In the genomic region with DNA sequence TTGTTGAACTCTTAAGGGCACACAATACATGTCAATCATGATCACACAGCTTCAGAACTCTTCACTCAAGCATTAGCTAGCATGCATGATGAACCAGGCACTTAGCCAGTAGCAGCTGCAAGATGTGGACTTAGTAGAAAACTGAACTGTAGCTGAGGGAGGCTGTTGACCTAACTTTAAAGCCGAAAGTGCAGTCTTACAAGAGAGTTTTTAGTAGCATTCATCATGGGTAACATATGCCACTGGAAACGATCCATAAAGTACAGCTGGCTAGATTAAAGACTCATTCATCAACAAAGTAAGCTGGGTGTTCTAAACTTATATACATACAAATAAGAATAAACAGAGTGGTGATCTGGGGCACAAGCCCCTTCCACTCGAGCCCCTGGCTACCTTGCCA, we compare ENCODE assay signal across 21 mouse cellular contexts.
DNase-seq lines count a peak whose midpoint lies in the region; ATAC-seq and TF ChIP-seq lines count a peak whose summit lies in the region.
"Had no signal": no experiment of that assay in that cellular context is flagged by ENCODE, and none has a peak within 500 bp of the region (broad histone marks: within the 10 kb centered on the region; RNA-seq: fewer than 3 reads in every experiment).

No protein-coding gene starts in this region.

- no peak for TF ChIP-seq CTCF in hindbrain, postnatal 0 days (IDR thresholded peaks at IDR 0.05; ENCODE audit: low read depth)

- H3K27ac ChIP-seq in hindbrain, postnatal 0 days: no peak overlapping the region
- no peak overlapping the region for H3K27ac ChIP-seq in hindbrain, embryonic 12.5 days
- H3K27ac ChIP-seq: hindbrain, embryonic 10.5 days; liver, embryonic 13.5 days; lung, embryonic 15.5 days; midbrain, embryonic 13.5 days; neural tube, embryonic 12.5 days had no signal

- peak; percentile 13 for DNase-seq in hindbrain, postnatal 0 days (ENCODE audit: low spot score)
- DNase-seq in left cerebral cortex, adult 11 months (ENCODE audit: low spot score): peak; percentile 7
- DNase-seq in left cerebral cortex, postnatal 4 days: no peak
- DNase-seq in 3T3-L1 (ENCODE audit: low read depth, low spot score) (peak; percentile 5), ZHBTc4 (ENCODE audit: low read depth, low spot score) (peak; percentile 1)
- no peak for DNase-seq in adrenal gland, adult (ENCODE audit: inconsistent age in 2 of 2, low spot score in 1 of 2)
- DNase-seq: adrenal gland, postnatal 14 days; cerebellum, adult 9-10 months; gastrocnemius, postnatal 14 days; heart, adult 11 months; liver, embryonic 13.5 days; lung, postnatal 36 days; thymus, postnatal 25 days had no signal

- intact Hi-C loops in left cerebral cortex, postnatal 4 days (cut with DNase I): no loop called here

- H3K4me3 ChIP-seq in hindbrain, postnatal 0 days (ENCODE audit: low read length): no peak overlapping the region
- H3K4me3 ChIP-seq in hindbrain, embryonic 12.5 days: no peak overlapping the region
- H3K4me3 ChIP-seq: hindbrain, embryonic 10.5 days; liver, embryonic 13.5 days; lung, embryonic 15.5 days; megakaryocyte, embryonic 14.5 days; midbrain, embryonic 13.5 days; neural tube, embryonic 12.5 days had no signal

- 62% methylated on average over 3 of the region's 3 CpGs for WGBS in hindbrain, postnatal 0 days
- 78% methylated on average over 3 of the region's 3 CpGs for WGBS in hindbrain, embryonic 12.5 days

- H3K9ac ChIP-seq in hindbrain, postnatal 0 days (replicated peaks; ENCODE audit: low read length): no peak overlapping the region
- H3K9ac ChIP-seq in hindbrain, embryonic 12.5 days: no peak overlapping the region
- H3K9ac ChIP-seq: liver, embryonic 13.5 days; lung, embryonic 15.5 days; midbrain, embryonic 13.5 days; neural tube, embryonic 12.5 days had no signal

- no peaks in the 10 kb centered on the region for H3K4me1 ChIP-seq in hindbrain, postnatal 0 days (ENCODE audit: insufficient read depth, low read length)
- H3K4me1 ChIP-seq in hindbrain, embryonic 12.5 days: no peaks in the 10 kb centered on the region
- H3K4me1 ChIP-seq: hindbrain, embryonic 10.5 days; liver, embryonic 13.5 days; lung, embryonic 15.5 days; megakaryocyte, embryonic 14.5 days; midbrain, embryonic 13.5 days; neural tube, embryonic 12.5 days had no signal

- no peaks in the 10 kb centered on the region for H3K27me3 ChIP-seq in hindbrain, postnatal 0 days (ENCODE audit: insufficient read depth, low read length)
- no peaks in the 10 kb centered on the region for H3K27me3 ChIP-seq in hindbrain, embryonic 12.5 days
- H3K27me3 ChIP-seq: liver, embryonic 13.5 days; lung, embryonic 15.5 days; megakaryocyte, embryonic 14.5 days; midbrain, embryonic 13.5 days; neural tube, embryonic 12.5 days had no signal

- H3K4me2 ChIP-seq in hindbrain, postnatal 0 days (ENCODE audit: low read depth, low read length): no peak overlapping the region
- H3K4me2 ChIP-seq in hindbrain, embryonic 12.5 days (replicated peaks): no peak overlapping the region
- H3K4me2 ChIP-seq: heart, embryonic 11.5 days; liver, embryonic 13.5 days; lung, embryonic 15.5 days; midbrain, embryonic 13.5 days; neural tube, embryonic 12.5 days had no signal

- no peaks in the 10 kb centered on the region for H3K9me3 ChIP-seq in hindbrain, postnatal 0 days (ENCODE audit: low read length)
- H3K9me3 ChIP-seq in hindbrain, embryonic 12.5 days (replicated peaks): no peaks in the 10 kb centered on the region
- H3K9me3 ChIP-seq: hindbrain, embryonic 10.5 days; liver, embryonic 13.5 days; lung, embryonic 15.5 days; midbrain, embryonic 13.5 days; neural tube, embryonic 12.5 days had no signal

- ATAC-seq in hindbrain, postnatal 0 days: no peak
- ATAC-seq in hindbrain, embryonic 12.5 days (ENCODE audit: low FRiP score): no peak
- ATAC-seq: intestine, postnatal 0 days; midbrain, embryonic 13.5 days had no signal

- no peaks in the 10 kb centered on the region for H3K36me3 ChIP-seq in hindbrain, postnatal 0 days (ENCODE audit: insufficient read depth, low read length)
- no peaks in the 10 kb centered on the region for H3K36me3 ChIP-seq in hindbrain, embryonic 12.5 days
- H3K36me3 ChIP-seq: hindbrain, embryonic 10.5 days; liver, embryonic 13.5 days; lung, embryonic 15.5 days; midbrain, embryonic 13.5 days; neural tube, embryonic 12.5 days had no signal

Comparison
In these comparisons a context has a peak if more than half of its experiments do, and no peak if none do; other contexts are left out.
1. DNase-seq: peak in hindbrain, postnatal 0 days (single experiment), left cerebral cortex, adult 11 months (single experiment), 3T3-L1 (single experiment) and ZHBTc4 (single experiment); none in left cerebral cortex, postnatal 4 days (single experiment) and adrenal gland, adult (0 of 2).